Mouse (Mus musculus) lung, adult 2 months (tissue): ENCODE results near the gene Map7d3.

Source experiments
- CTCF ChIP-seq: fragments of 200-500 bp; IDR thresholded peaks from 2 replicates; pipeline ENCODE4 v1.5.1; 2011; ENCODE audit warnings: mild to moderate bottlenecking, low read length, control low read depth; ENCODE audit not compliant: insufficient read depth
- POLR2A ChIP-seq: fragments of 200-500 bp; IDR thresholded peaks from 2 replicates; pipeline ENCODE4 v1.6.1; 2011; ENCODE audit warnings: low read depth, mild to moderate bottlenecking, control low read depth, low read length, borderline replicate concordance; ENCODE audit errors: extremely low read depth

- TF ChIP-seq CTCF = no peak
- TF ChIP-seq POLR2A = no peak
Observed at GRCm38 (mm10) chrX:56773329-56773728, 48.8 kb downstream of the Map7d3 start.
